Mouse (Mus musculus): ENCODE data around the gene Slc18b1. TPM values are rescaled to one million over a fixed set of nuclear protein-coding genes. Genes with fewer than 3 reads are reported as not detected.

Slc18b1 gene
- polyA plus RNA-seq, 1 experiment from 2014 or later: 13.8 TPM

GRCm38 (mm10) chr10:23815168-23815567 is 18.4 kb downstream of the Slc18b1 start:
- peak; percentile 74 for DNase-seq (ENCODE audit: low spot score)
- peaks cover 23% of the 10 kb centered on the region for H3K36me3 ChIP-seq
- no peak overlapping the region for H3K27ac ChIP-seq
- H3K9me3 ChIP-seq (replicated peaks): no peaks in the 10 kb centered on the region
- H3K4me3 ChIP-seq: no peak overlapping the region
- H3K27me3 ChIP-seq (ENCODE audit: low read depth, poor library complexity, severe bottlenecking): no peaks in the 10 kb centered on the region
- WGBS: 56% methylated on average over 1 of the region's 1 CpGs
- H3K4me1 ChIP-seq: no peaks in the 10 kb centered on the region

DNA sequence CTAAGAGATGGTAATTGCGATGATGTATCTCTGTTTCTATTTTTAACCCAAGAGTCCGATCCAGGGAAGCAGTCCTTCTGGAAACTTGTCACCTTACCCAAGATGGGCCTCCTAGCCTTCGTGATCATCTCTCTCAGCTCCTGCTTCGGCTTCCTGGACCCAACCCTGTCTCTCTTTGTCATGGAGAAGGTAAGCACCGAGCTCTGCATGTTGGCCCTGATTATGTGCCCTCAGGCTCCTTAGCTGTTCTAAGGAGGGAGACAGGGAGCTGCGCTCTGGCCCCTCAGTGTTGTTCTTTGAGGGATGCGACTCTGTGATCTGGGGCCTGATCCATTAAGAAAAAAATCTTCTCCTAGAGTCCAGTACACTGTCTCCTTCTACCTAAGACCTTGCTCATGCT is 19.5 kb downstream of the Slc18b1 start:
- DNase-seq (ENCODE audit: low spot score): no peak
- WGBS: 95% methylated on average over 7 of the region's 7 CpGs
- Histone ChIP-seq H3K9me3 (replicated peaks) (no peaks in the 10 kb centered on the region), H3K27ac (no peak overlapping the region), H3K4me1 (no peaks in the 10 kb centered on the region), H3K27me3 (ENCODE audit: low read depth, poor library complexity, severe bottlenecking) (no peaks in the 10 kb centered on the region), H3K4me3 (no peak overlapping the region), H3K36me3 (peaks cover 28% of the 10 kb centered on the region)

DNA sequence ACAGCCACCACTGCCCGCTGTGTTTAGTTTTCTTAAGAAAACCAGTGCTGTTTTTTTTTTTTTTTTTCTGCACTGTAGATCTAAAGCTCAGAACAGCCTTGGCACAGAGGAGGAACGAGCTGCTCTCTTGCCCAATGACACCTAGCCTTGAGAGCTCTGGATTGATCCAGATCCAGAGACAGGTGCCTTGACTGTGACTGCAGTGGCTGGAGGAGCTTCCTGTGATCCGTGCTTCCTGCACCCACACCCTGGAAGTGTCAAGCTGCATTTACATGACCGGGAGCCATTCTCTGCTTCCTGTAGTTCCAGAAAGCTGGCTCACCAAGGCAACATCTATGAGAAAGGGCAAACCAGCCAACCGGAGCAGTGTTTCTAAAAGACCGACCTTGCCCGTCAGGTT is 29.7 kb downstream of the Slc18b1 start:
- Histone ChIP-seq H3K4me3 (no peak overlapping the region), H3K27ac (no peak overlapping the region), H3K4me1 (no peaks in the 10 kb centered on the region), H3K36me3 (peaks cover 42% of the 10 kb centered on the region), H3K9me3 (replicated peaks) (no peaks in the 10 kb centered on the region), H3K27me3 (ENCODE audit: low read depth, poor library complexity, severe bottlenecking) (no peaks in the 10 kb centered on the region)
- no peak for DNase-seq (ENCODE audit: low spot score)
- 92% methylated on average over 7 of the region's 7 CpGs for WGBS

DNA sequence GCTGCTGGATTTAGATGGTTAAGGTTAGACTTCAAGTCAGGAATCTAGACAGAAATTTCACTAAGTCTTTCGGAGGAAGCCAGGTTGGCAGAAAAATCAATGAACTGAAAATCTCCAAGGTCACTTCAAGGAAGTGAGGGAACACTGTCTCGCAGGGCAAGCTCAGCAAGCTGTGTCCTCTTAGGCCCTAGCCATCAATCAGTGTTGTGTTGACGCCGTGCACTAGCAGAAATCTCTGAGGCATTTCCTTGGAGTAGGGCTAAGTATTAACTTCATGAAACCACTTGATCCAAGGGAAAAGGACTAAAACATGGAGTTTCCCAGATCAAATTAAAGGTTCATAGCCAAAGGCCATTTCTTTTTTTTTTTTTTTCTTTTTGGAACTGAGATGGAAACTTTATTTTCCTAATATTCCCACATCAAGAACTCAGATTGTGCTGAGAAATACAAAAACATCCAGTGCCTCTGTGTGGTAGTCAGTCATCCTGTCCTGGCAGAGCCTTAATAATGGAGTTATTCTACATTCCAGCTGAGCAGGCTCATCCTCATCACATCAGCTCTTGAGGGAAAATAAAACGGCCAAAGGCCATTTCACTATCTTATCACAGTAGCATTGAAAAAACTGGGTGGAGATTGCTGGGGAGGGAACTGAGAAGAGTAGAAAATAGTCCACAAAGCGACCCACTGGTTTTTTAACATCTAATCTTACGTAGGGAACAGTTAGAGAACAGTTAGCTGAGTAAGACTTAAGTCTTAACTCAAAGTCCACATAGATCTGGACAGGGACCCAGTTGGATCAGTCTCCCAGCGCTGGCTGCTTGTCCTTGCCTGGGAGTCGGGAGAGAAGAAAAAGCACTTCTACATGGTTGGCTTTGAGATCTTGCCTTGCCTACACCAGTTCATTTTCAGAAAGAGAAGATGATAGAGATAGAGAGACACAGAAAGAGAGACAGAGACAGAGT is 39.5 kb downstream of the Slc18b1 start:
- Histone ChIP-seq H3K27me3 (ENCODE audit: low read depth, poor library complexity, severe bottlenecking) (no peaks in the 10 kb centered on the region), H3K36me3 (no peaks in the 10 kb centered on the region), H3K4me1 (no peaks in the 10 kb centered on the region), H3K4me3 (no peak overlapping the region), H3K27ac (no peak overlapping the region), H3K9me3 (replicated peaks) (no peaks in the 10 kb centered on the region)
- WGBS: 75% methylated on average over 9 of the region's 9 CpGs
- DNase-seq (ENCODE audit: low spot score): no peak

GRCm38 (mm10) chr10:23837115-23837514 is 40.3 kb downstream of the Slc18b1 start:
- no peaks in the 10 kb centered on the region for H3K27me3 ChIP-seq (ENCODE audit: low read depth, poor library complexity, severe bottlenecking)
- WGBS: 79% methylated on average over 3 of the region's 3 CpGs
- no peak for DNase-seq (ENCODE audit: low spot score)

DNA sequence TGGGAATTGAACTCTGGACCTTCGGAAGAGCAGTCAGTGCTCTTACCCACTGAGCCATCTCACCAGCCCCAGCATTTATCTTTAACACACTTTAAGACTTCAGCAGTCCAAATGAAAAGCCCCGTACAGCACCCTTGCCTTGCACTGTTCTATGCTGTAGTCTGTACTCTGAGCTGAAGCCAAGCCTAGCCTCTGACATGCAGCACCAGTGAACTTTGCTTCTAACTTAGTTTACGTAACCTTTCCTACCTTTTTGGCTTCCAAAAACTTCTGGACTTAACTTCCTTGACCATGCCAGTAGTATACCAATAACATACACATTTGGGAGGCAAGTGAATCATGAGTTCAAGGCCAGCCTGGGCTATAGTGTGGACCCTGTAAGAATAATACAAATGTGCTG is 42.1 kb downstream of the Slc18b1 start:
- Histone ChIP-seq H3K27ac (no peak overlapping the region), H3K27me3 (ENCODE audit: low read depth, poor library complexity, severe bottlenecking) (no peaks in the 10 kb centered on the region), H3K36me3 (no peaks in the 10 kb centered on the region), H3K4me1 (no peaks in the 10 kb centered on the region), H3K9me3 (replicated peaks) (no peaks in the 10 kb centered on the region), H3K4me3 (no peak overlapping the region)
- DNase-seq (ENCODE audit: low spot score): no peak
- 93% methylated on average over 3 of the region's 3 CpGs for WGBS

More at GRCm38 (mm10) chr10:23837115-23837514, 40.3 kb downstream of the Slc18b1 start:
- H3K36me3 ChIP-seq: no peaks in the 10 kb centered on the region
- H3K4me3 ChIP-seq: no peak overlapping the region
- no peaks in the 10 kb centered on the region for H3K9me3 ChIP-seq (replicated peaks)
- no peaks in the 10 kb centered on the region for H3K4me1 ChIP-seq
- no peak overlapping the region for H3K27ac ChIP-seq

- H3K9me3 ChIP-seq (replicated peaks): no peaks in the 10 kb centered on the region
- DNase-seq (ENCODE audit: low spot score): no peak
- H3K4me1 ChIP-seq: no peaks in the 10 kb centered on the region
- no peaks in the 10 kb centered on the region for H3K27me3 ChIP-seq (ENCODE audit: low read depth, poor library complexity, severe bottlenecking)
- no peak overlapping the region for H3K4me3 ChIP-seq
- WGBS: 34% methylated on average over 9 of the region's 9 CpGs
- H3K36me3 ChIP-seq: no peaks in the 10 kb centered on the region
- no peak overlapping the region for H3K27ac ChIP-seq
These were observed 42.6 kb downstream of the Slc18b1 start for GRCm38 (mm10) chr10:23839368-23839767.

- no peaks in the 10 kb centered on the region for H3K4me1 ChIP-seq
- H3K27me3 ChIP-seq (ENCODE audit: low read depth, poor library complexity, severe bottlenecking): no peaks in the 10 kb centered on the region
- 91% methylated on average over 4 of the region's 4 CpGs for WGBS
- no peak overlapping the region for H3K27ac ChIP-seq
- no peaks in the 10 kb centered on the region for H3K36me3 ChIP-seq
- H3K4me3 ChIP-seq: no peak overlapping the region
- DNase-seq (ENCODE audit: low spot score): no peak
- no peaks in the 10 kb centered on the region for H3K9me3 ChIP-seq (replicated peaks)
These were observed 43.7 kb downstream of the Slc18b1 start for GRCm38 (mm10) chr10:23840496-23840895.

GRCm38 (mm10) chr10:23851228-23851912 is 54.6 kb downstream of the Slc18b1 start, which contains the start of gene Vnn3:
Gene Vnn3, plus strand, starts transcription at chr10:23851462.
- Histone ChIP-seq H3K4me3 (no peak within 1 kb of the TSS), H3K27ac (no peak within 1 kb of the TSS), H3K4me1 (no peaks in the 10 kb centered on the region), H3K36me3 (no peaks in the 10 kb centered on the region), H3K27me3 (ENCODE audit: low read depth, poor library complexity, severe bottlenecking) (no peaks in the 10 kb centered on the region), H3K9me3 (replicated peaks) (no peaks in the 10 kb centered on the region)
- no peak for DNase-seq (ENCODE audit: low spot score)
- WGBS: 94% methylated on average over 4 of the region's 4 CpGs

- 94% methylated on average over 2 of the region's 2 CpGs for WGBS
- no peaks in the 10 kb centered on the region for H3K27me3 ChIP-seq (ENCODE audit: low read depth, poor library complexity, severe bottlenecking)
- H3K36me3 ChIP-seq: no peaks in the 10 kb centered on the region
- no peak for DNase-seq (ENCODE audit: low spot score)
- H3K27ac ChIP-seq: no peak overlapping the region
- H3K9me3 ChIP-seq (replicated peaks): no peaks in the 10 kb centered on the region
- no peaks in the 10 kb centered on the region for H3K4me1 ChIP-seq
- no peak overlapping the region for H3K4me3 ChIP-seq
These were observed 55.3 kb downstream of the Slc18b1 start for GRCm38 (mm10) chr10:23852096-23852495.

DNA sequence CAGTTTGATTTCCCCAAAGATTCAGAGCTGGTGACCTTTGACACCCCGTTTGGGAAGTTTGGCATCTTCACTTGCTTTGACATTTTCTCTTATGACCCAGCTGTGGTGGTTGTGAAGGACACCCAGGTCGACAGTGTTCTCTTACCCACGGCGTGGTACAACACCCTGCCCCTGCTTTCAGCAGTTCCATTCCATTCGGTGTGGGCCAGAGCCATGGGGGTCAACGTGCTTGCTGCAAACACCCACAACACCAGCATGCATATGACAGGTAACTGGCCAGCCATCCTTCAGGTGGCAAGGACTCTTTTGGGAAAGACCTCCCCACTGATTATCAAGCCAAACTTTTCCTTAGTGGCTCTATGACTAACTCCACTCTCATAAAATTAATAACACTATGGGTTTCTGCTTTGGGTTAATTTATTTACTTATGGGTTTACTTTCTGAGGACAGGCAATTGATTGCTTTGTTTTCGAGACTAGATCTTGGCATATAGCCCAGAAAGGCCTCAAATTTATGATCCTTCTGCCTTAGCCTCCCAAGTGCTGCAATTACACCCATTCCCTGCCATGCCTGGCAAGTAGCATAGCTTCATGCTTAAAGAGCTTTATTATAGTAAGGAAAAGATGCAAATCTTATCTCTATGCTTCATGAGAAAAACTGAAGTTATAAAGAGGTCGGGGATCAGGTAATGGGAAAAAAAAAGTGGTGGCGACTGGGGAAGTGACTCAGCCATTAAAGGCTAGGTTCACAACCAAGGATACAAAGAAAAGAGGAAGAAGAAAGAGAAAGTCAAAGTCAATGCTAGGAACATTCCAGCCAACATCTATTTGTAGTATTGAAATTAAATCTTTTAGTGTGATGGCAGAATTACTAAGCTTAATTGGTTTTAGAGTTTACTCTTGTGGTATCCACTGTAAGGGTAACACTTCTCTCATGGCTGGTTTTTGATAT is 67.9 kb downstream of the Slc18b1 start:
- H3K36me3 ChIP-seq: no peaks in the 10 kb centered on the region
- H3K27me3 ChIP-seq (ENCODE audit: low read depth, poor library complexity, severe bottlenecking): no peaks in the 10 kb centered on the region
- H3K9me3 ChIP-seq (replicated peaks): no peaks in the 10 kb centered on the region
- H3K4me3 ChIP-seq: no peak overlapping the region
- DNase-seq (ENCODE audit: low spot score): no peak
- 88% methylated on average over 9 of the region's 9 CpGs for WGBS
- H3K27ac ChIP-seq: no peak overlapping the region
- no peaks in the 10 kb centered on the region for H3K4me1 ChIP-seq

All from limb, embryonic 10.5 days (tissue).